Mouse (Mus musculus): ENCODE results near the gene Rbfox1. TPM values are rescaled to one million over a fixed set of nuclear protein-coding genes. Genes with fewer than 3 reads are reported as not detected.

Rbfox1 gene
- total RNA-seq, 2 experiments from 2014 or later, result 413 to 426 TPM

DNA sequence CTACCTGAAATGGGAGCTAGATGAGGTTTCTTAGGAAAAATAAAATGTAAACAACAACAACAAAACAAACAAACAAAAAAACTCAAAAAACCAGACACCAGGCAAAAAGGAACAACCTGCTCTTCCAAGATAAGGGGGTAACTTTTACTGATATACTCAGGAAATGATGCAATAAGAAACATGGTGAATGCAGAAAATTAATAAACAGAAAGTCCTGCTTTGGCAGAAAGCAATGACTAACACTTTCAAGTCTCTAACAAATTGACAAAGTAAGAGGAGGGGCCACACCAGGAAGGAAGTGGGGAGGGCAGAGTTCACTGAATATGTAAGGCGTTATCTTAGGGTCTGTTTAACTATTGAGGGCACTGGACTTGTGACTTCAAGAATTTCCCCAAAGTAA lies 234.3 kb downstream of the Rbfox1 start:
- H3K4me3 ChIP-seq, result no peak overlapping the region
- no peak for DNase-seq (ENCODE audit: low spot score in 2 of 2)
- H3K27ac ChIP-seq, result no peak overlapping the region
- TF ChIP-seq CTCF (conservative IDR thresholded peaks at IDR 0.05), result no peak

- Histone ChIP-seq H3K4me3 (no peak overlapping the region), H3K27ac (no peak overlapping the region)
- no peak for DNase-seq (ENCODE audit: low spot score in 2 of 2)
- no peak for TF ChIP-seq CTCF (conservative IDR thresholded peaks at IDR 0.05)
These were observed 236.1 kb downstream of the Rbfox1 start for GRCm38 (mm10) chr16:6121232-6121631.

- no peak for DNase-seq (ENCODE audit: low spot score in 2 of 2)
- Histone ChIP-seq H3K4me3 (no peak overlapping the region), H3K27ac (no peak overlapping the region)
- TF ChIP-seq CTCF (conservative IDR thresholded peaks at IDR 0.05), result peak; percentile 46
These were observed 237.7 kb downstream of the Rbfox1 start for GRCm38 (mm10) chr16:6122859-6123258.

DNA sequence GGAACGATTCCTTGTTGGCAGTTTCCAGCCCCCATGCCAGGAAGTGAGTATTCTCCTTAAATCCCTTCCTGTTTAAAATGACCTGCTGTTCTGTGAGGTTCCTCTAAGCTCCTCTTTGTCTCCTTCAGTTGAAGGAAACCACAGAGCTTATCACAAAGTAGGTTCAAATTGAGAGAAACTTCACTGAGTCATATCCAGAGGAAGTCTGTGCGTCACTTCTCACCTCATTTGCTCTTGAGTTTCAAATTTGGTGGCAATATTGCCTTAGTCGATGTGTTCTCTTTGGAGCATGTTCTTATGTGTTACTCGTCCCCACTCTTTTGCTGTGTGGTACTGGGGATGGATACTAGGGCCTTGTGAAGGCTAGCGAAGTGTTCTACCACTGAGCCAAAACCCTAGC lies 243.2 kb downstream of the Rbfox1 start:
- H3K4me3 ChIP-seq, result no peak overlapping the region
- TF ChIP-seq CTCF (conservative IDR thresholded peaks at IDR 0.05), result no peak
- no peak overlapping the region for H3K27ac ChIP-seq
- no peak for DNase-seq (ENCODE audit: low spot score in 2 of 2)

- no peak for TF ChIP-seq CTCF (conservative IDR thresholded peaks at IDR 0.05)
- H3K27ac ChIP-seq, result peak overlapping the region; percentile 39; the same call in 1 of the 2 replicates
- no peak for DNase-seq (ENCODE audit: low spot score in 2 of 2)
- no peak overlapping the region for H3K4me3 ChIP-seq
These were observed 249.9 kb downstream of the Rbfox1 start for GRCm38 (mm10) chr16:6135016-6135415.

DNA sequence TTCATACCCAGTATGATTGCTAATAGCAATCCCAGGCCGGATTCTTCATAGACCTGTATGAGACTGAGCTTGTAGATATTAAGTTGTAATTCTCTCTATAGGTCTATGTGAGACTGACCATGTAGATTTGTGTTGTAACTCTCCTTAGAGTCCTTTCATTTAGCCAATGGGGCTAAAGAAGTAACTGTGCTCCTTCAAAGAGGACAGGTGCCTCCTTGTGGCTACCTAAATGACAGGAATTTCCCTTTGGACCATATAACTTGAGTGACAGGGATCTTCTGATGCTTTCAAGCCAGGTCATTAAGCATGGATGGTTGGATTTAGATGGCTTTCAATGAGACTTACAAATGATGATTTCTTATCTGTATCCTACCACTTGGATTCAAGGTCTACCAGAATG lies 254.3 kb downstream of the Rbfox1 start:
- no peak for TF ChIP-seq CTCF (conservative IDR thresholded peaks at IDR 0.05)
- DNase-seq (ENCODE audit: low spot score in 2 of 2), result no peak
- Histone ChIP-seq H3K4me3 (no peak overlapping the region), H3K27ac (no peak overlapping the region)

DNA sequence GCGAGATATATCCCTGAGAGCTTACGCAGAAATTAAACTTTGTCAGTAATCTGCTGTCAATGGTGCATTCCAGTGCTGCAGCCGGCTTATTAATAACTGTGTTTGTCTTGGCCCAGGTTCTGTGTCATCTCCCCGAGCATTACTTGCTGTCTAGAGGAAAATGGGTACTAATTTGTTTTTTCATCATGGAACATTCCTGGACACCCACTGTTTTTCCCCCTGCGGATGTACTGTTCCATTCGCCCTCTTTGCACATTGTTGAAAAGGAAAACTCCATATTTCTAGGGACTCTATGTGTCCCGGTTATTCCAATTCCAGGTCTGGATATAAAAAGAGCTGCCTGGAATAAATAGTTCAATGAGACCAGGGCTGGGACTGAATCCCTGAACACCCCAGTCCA lies 262.8 kb downstream of the Rbfox1 start:
- Histone ChIP-seq H3K27ac (peak overlapping the region; percentile 70), H3K4me3 (no peak overlapping the region)
- DNase-seq (ENCODE audit: low spot score in 2 of 2), result peak; percentile 31 to 49
- TF ChIP-seq CTCF (conservative IDR thresholded peaks at IDR 0.05), result no peak

DNA sequence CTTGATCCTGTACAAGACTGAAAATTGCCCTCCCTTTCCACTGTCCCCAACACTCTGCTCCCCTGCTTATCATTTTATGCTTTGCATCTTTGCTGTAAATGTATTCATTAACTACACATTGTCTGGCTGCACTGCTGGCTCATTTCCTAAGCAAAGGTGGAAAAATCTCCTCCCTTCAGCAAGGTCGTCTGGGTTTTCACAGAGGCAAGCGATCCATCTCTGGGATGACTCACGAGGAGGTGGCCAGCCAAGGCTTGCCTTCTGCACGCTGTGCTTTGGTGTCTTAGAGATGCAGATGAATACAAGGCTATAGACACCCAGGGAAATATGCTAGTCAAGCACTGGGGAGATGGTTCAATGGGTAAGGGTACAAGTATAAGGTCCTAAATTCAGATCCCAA lies 264.2 kb downstream of the Rbfox1 start:
- no peak for TF ChIP-seq CTCF (conservative IDR thresholded peaks at IDR 0.05)
- no peak for DNase-seq (ENCODE audit: low spot score in 2 of 2)
- Histone ChIP-seq H3K27ac (no peak overlapping the region), H3K4me3 (no peak overlapping the region)

DNA sequence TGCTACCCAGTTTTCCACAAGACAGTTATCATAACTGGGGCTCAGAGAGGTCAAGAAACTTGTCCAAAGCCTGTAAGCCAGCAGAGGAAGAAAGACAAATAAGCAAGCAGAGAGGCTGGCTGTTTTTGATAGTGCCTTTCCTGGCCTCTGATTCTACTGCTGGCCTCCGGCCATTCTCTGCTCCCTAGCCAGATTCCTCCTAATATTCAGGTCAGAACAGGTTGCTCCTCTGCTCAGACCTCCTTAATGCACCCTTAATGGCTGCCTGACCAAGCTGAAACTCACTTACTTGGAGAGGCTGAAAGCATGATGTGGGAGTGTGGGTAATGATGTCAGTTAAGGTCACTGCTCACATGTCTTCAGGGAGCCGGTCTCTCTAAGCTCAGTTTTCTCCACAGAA lies 270.4 kb downstream of the Rbfox1 start:
- H3K27ac ChIP-seq, result no peak overlapping the region
- H3K4me3 ChIP-seq, result no peak overlapping the region
- DNase-seq (ENCODE audit: low spot score in 2 of 2), result no peak
- TF ChIP-seq CTCF (conservative IDR thresholded peaks at IDR 0.05), result no peak

DNA sequence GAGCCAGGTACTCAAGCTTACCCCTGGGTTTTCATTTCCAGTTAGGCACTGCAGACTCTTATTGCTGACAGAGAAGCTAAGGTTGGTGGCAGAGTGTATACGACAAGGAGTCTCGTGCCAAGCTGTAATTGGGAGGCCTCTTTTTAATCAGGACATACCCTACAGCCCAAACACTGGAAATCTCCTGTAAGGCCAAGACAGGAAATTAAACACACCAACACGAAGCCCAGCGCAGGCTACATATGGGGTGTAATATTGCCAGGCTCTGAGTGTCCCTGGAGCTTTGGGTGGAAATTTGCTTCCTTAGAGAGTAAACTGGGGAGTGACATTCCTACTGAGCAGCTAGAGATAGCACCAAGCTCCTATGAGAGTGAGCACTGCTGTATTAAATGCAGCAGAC lies 279.3 kb downstream of the Rbfox1 start:
- Histone ChIP-seq H3K27ac (no peak overlapping the region), H3K4me3 (no peak overlapping the region)
- no peak for DNase-seq (ENCODE audit: low spot score in 2 of 2)
- TF ChIP-seq CTCF (conservative IDR thresholded peaks at IDR 0.05), result no peak

GRCm38 (mm10) chr16:6169346-6169745 lies 284.2 kb downstream of the Rbfox1 start:
- no peak for DNase-seq (ENCODE audit: low spot score in 2 of 2)
- no peak for TF ChIP-seq CTCF (conservative IDR thresholded peaks at IDR 0.05)
- no peak overlapping the region for H3K27ac ChIP-seq
- H3K4me3 ChIP-seq, result no peak overlapping the region

DNA sequence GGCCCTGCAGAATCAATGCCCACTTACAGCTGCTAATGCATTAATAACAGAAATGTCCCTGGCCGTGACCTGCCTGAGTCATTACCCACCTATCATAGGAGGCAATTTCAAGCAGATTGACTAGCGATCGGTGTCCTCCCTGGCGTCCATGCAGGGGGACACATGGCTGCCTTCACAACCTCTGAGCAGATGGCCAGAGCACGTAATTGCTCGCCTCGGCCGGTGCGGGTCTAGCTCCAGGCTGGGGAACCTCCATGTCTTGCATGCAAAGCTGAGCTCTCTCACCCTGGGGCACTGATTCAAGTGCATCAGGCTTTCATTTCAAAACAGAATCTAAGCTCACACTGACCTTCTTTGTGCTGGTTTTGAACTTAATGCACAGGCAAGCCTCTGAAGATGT lies 295.7 kb downstream of the Rbfox1 start:
- no peak overlapping the region for H3K27ac ChIP-seq
- no peak overlapping the region for H3K4me3 ChIP-seq
- no peak for TF ChIP-seq CTCF (conservative IDR thresholded peaks at IDR 0.05)
- DNase-seq (ENCODE audit: low spot score in 2 of 2), result no peak

DNA sequence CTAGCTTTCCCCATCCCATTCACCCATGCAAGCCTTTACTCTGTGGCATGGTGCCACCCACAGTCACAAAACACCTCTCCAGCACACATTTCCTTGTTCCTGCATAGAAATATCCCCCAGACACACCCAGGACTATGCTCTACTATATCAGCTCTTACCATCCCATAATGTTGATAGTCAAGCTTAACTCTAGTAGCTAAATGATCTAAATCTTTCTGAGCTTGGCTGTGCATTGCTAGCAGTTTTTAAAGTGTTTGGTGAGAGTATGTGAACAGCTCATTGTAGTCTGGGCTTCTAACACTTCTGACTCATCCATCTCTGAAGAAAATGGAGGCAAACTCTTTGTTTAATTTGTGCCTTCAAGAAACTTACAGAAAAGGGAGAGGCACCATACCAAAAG lies 297.2 kb downstream of the Rbfox1 start:
- H3K4me3 ChIP-seq, result no peak overlapping the region
- H3K27ac ChIP-seq, result no peak overlapping the region
- DNase-seq (ENCODE audit: low spot score in 2 of 2), result no peak
- TF ChIP-seq CTCF (conservative IDR thresholded peaks at IDR 0.05), result no peak

- TF ChIP-seq CTCF (conservative IDR thresholded peaks at IDR 0.05), result no peak
- peak in 1 of 2 experiments; percentile 2 for DNase-seq (ENCODE audit: low spot score in 2 of 2)
- no peak overlapping the region for H3K4me3 ChIP-seq
- H3K27ac ChIP-seq, result no peak overlapping the region
These were observed 307.2 kb downstream of the Rbfox1 start for GRCm38 (mm10) chr16:6192358-6192757.

DNA sequence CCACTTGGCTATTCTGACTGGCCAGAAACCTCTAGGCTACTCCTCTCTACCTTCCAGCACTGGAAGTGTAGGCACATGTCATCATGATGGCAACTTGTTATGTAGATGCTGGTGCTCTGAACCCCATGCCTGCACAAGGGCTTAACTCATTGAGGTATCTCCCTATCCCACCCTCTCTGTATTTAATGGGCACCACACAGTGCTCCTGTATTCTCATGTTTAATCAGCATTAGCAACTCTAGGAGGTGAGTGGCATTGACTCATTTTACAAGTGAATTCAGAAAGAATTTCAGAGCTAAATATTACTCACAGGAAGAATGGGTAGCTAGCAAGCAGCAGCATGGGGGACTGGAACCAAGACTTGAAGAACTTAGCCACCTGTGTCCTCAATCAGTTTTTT lies 321.3 kb downstream of the Rbfox1 start:
- no peak for TF ChIP-seq CTCF (conservative IDR thresholded peaks at IDR 0.05)

More for the DNA sequence above, 321.3 kb downstream of the Rbfox1 start:
- DNase-seq (ENCODE audit: low spot score in 2 of 2), result no peak
- no peak overlapping the region for H3K27ac ChIP-seq
- H3K4me3 ChIP-seq, result no peak overlapping the region

All from layer of hippocampus, adult 2 months (tissue).